Mouse (Mus musculus) midbrain, embryonic 14.5 days (tissue): ENCODE results near the gene Adamts7. TPM values are rescaled to one million over a fixed set of nuclear protein-coding genes. Genes with fewer than 3 reads are reported as not detected.

Source experiments
- ATAC-seq: fragments of 200-750 bp; cut with Nextera tagmentation; 2 replicates; pipeline ENCODE4 v1.8.0; 2017; ENCODE audit warnings: moderate number of reproducible peaks, moderate library complexity; ENCODE audit not compliant: low FRiP score, low TSS enrichment
- DNase-seq: peaks from one replicate; pipeline ENCODE4 v3.0.0-alpha.2; 2015
- H3K27ac ChIP-seq: fragments of 300-500 bp; sonication (generic); replicated peaks from 2 replicates; pipeline ENCODE4 v1.5.1; 2014; ENCODE audit warnings: mild to moderate bottlenecking, low read depth, low read length, moderate library complexity
- H3K27me3 ChIP-seq: fragments of 300-500 bp; sonication (generic); 2 replicates; pipeline ENCODE4 v1.6.1; 2014; ENCODE audit warnings: low read length, control low read depth, mixed read lengths; ENCODE audit not compliant: control insufficient read depth, insufficient read depth
- H3K36me3 ChIP-seq: fragments of 300-500 bp; sonication (generic); 2 replicates; pipeline ENCODE4 v1.6.1; 2014; ENCODE audit warnings: low read length, control low read depth; ENCODE audit not compliant: control insufficient read depth, insufficient read depth
- H3K4me1 ChIP-seq: fragments of 300-500 bp; sonication (generic); 2 replicates; pipeline ENCODE4 v1.6.1; 2014; ENCODE audit warnings: mild to moderate bottlenecking, antibody characterized with exemption, low read length, control low read depth; ENCODE audit not compliant: control insufficient read depth, insufficient read depth
- H3K4me2 ChIP-seq: fragments of 300-500 bp; sonication (generic); 2 replicates; pipeline ENCODE4 v1.6.1; 2014; ENCODE audit warnings: mild to moderate bottlenecking, low read length, moderate library complexity
- H3K4me3 ChIP-seq: fragments of 300-500 bp; sonication (generic); replicated peaks from 2 replicates; pipeline ENCODE4 v1.5.1; 2014; ENCODE audit warnings: low read depth, low read length
- H3K9ac ChIP-seq: fragments of 300-500 bp; sonication (generic); replicated peaks from 2 replicates; pipeline ENCODE4 v1.6.1; 2014; ENCODE audit warnings: mild to moderate bottlenecking, low read length, moderate library complexity
- H3K9me3 ChIP-seq: fragments of 300-500 bp; sonication (generic); 2 replicates; pipeline ENCODE4 v1.6.1; 2016; ENCODE audit warnings: low read length, control low read depth, mixed read lengths; ENCODE audit not compliant: control insufficient read depth
- WGBS: fragments of 180-500 bp; shearing (Covaris S2); extraction: QIAGEN DNeasy Blood & Tissue Kit; methylation state at CpG from one replicate; pipeline ENCODE4 v1.1.7; 2014; 5-methylcytosine and 5-hydroxymethylcytosine counted together
- polyA plus RNA-seq: library from polyadenylated mRNA; unstranded; fragments of >200 nt; fragmentation: Nextera tagmentation; extraction: Ambion mirVana; gene quantifications from 2 replicates; pipeline ENCODE4 v1.2.1, GENCODE M21; 2014

The Adamts7 gene
- polyA plus RNA-seq, 1 experiment from 2014 or later, result 10.7 TPM

DNA sequence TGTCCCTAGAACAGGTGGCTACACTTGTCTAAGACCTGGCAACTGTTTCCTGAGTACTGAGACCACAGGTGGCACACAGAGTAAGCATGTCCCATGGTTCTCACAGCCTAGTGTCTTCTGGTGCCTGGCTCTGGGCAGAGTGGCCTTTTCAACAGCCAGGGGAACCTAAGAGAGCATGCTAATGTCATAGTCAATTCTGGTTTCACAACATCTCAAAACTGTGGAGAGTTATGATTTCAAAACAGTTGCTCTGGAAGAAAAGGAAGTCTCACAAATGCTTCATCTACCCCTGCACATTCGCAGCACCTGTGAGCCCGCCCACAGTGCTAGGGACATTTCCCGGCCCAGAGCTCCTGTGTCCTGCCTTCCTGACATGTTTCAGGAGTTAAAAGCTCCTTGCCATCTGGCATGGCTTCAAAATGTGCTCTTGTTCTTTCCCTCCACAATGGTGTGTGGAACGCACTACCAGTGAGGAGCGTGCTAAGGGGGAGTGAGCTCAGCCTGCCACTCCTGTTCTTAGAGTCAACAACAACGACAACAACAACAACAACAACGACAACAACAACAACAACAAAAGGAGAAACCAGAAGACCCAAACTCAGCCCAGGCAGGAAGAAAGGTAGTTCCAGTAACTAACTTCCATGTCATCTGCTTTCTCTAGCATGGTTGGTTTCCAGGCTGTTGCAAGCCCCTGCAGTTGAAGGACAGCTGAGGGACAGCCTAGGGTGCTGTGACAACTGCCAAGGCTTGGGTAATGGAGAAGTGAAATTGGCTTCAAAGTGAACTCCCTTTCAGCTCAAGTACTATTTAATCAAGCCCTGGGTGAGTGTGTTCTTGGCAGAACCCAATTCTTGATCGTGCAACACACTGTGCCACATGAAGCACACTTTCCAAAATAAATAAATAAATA, 70.2 kb downstream of the Adamts7 start:
- Histone ChIP-seq H3K9me3 (no peaks in the 10 kb centered on the region), H3K27ac (no peak overlapping the region)

DNA sequence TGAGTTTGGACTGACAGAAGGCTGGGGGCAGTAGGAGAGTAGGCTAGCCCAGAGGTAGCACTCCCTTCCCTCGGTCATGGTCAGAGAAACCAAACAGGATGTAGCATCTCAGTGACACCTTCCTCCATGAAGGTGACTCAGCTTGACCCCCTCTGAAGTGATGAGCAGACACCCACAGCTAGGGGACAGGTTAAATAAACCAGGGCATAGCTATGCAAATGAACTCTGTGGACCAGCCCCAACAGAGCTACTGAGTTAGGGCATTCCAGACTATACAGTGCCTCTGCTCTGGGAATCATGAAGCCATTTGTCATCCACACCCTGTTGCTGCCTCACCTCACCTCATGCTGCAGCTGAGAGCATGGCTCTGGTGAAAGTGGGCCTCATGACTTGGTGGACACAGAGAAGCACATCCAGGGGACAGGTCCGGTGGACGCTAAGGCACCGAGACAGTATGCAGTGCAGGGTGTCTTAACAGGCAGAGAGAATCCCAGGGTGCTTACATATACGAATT, 71.1 kb downstream of the Adamts7 start:
- Histone ChIP-seq H3K9ac (no peak overlapping the region), H3K27me3 (no peaks in the 10 kb centered on the region), H3K27ac (no peak overlapping the region), H3K4me3 (no peak overlapping the region), H3K4me1 (no peaks in the 10 kb centered on the region), H3K36me3 (peaks cover 5% of the 10 kb centered on the region; the same call in 1 of the 2 replicates), H3K9me3 (no peaks in the 10 kb centered on the region), H3K4me2 (no peak overlapping the region)
- ATAC-seq (no peak; the same call in 1 of the 2 replicates), DNase-seq (no peak)
- WGBS, result 94% methylated on average over 5 of the region's 5 CpGs

More for the DNA sequence above, 70.2 kb downstream of the Adamts7 start:
- WGBS, result 95% methylated on average over 8 of the region's 8 CpGs
- ATAC-seq, result no peak
- H3K36me3 ChIP-seq, result peaks cover 5% of the 10 kb centered on the region; the same call in 1 of the 2 replicates
- no peak overlapping the region for H3K4me2 ChIP-seq
- no peaks in the 10 kb centered on the region for H3K27me3 ChIP-seq
- no peak for DNase-seq
- no peak overlapping the region for H3K9ac ChIP-seq
- H3K4me1 ChIP-seq, result no peaks in the 10 kb centered on the region
- H3K4me3 ChIP-seq, result no peak overlapping the region

DNA sequence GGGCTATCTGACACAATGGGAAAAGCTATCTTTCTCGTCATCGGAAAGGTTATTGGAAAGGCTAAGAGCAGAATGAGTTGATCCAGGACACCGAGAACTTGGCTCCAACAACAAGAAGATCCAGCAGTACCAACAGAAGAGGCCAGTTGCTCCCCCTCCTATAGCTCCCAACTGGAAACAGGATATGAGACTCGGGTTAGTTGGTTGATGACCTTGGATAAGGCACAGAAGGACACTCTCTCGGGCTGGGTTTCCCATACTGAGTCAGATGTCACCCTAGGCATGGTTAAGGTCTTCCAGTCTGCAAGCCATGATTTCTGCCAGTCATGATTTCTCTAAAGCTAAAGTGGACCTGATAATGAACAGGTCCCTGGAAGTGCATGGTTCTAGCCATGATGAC, 71.9 kb downstream of the Adamts7 start:
- ATAC-seq, result no peak
- Histone ChIP-seq H3K4me2 (no peak overlapping the region), H3K27me3 (no peaks in the 10 kb centered on the region), H3K36me3 (peaks cover 5% of the 10 kb centered on the region; the same call in 1 of the 2 replicates), H3K27ac (no peak overlapping the region), H3K4me3 (no peak overlapping the region), H3K4me1 (no peaks in the 10 kb centered on the region), H3K9ac (no peak overlapping the region), H3K9me3 (no peaks in the 10 kb centered on the region)
- no peak for DNase-seq
- 94% methylated on average over 5 of the region's 5 CpGs for WGBS

DNA sequence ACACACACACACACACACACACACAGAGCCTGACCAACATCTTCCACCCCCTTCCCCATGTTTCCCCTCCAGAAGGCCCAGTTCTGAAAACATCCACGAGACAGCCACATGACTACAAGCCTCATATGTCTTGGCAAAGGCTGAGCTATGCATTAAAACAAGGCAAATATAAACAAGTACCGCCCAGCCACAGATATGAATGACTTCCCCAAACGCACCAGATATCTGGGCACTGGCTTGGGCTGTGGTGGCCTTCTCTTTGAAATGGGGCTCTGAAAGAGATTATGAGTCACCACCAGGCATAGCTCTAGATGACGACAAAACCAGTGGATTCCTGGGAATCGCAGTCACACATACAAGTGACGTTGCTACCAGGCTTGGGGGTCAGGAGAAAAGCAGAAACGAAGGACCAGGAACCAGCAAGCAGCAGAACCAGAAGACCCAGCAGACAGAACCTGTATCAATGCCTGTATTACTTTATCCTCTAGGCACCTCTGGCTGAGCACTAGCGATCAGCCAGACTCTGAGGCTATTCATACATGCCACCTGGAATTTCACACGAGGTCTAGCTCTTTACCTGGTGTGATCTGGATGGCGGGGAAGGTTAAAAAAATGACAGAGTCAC, 72.5 kb downstream of the Adamts7 start:
- H3K36me3 ChIP-seq, result peaks cover 5% of the 10 kb centered on the region; the same call in 1 of the 2 replicates
- DNase-seq (no peak), ATAC-seq (no peak)
- no peaks in the 10 kb centered on the region for H3K9me3 ChIP-seq
- no peak overlapping the region for H3K9ac ChIP-seq
- 92% methylated on average over 10 of the region's 10 CpGs for WGBS
- no peaks in the 10 kb centered on the region for H3K4me1 ChIP-seq
- H3K4me2 ChIP-seq, result no peak overlapping the region
- no peak overlapping the region for H3K4me3 ChIP-seq
- no peak overlapping the region for H3K27ac ChIP-seq
- H3K27me3 ChIP-seq, result no peaks in the 10 kb centered on the region

DNA sequence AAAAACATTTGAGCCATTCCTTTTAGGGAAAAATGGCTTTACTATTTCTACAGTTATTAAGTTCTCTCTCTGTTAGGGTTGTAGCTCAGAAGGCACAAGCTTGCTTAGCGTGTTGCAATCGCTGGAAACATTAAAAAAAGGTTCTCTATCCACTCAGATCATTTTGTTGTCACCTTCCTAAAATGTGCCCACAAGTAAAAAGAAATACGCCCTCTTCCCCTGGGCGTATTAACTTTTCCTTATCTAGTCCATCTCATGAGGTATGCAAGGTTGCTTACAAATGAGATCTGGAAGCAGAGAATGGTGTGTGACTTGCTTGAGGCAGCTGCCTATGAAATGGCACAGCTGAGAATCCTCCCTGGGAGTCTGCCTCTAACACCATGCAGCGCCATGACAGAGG, 73.9 kb downstream of the Adamts7 start:
- H3K9me3 ChIP-seq, result no peaks in the 10 kb centered on the region
- 96% methylated on average over 5 of the region's 5 CpGs for WGBS
- no peaks in the 10 kb centered on the region for H3K4me1 ChIP-seq
- no peaks in the 10 kb centered on the region for H3K27me3 ChIP-seq
- H3K36me3 ChIP-seq, result peaks cover 9% of the 10 kb centered on the region; the same call in 1 of the 2 replicates
- H3K4me3 ChIP-seq, result no peak overlapping the region
- no peak overlapping the region for H3K9ac ChIP-seq
- ATAC-seq (no peak), DNase-seq (no peak)
- no peak overlapping the region for H3K4me2 ChIP-seq
- no peak overlapping the region for H3K27ac ChIP-seq

DNA sequence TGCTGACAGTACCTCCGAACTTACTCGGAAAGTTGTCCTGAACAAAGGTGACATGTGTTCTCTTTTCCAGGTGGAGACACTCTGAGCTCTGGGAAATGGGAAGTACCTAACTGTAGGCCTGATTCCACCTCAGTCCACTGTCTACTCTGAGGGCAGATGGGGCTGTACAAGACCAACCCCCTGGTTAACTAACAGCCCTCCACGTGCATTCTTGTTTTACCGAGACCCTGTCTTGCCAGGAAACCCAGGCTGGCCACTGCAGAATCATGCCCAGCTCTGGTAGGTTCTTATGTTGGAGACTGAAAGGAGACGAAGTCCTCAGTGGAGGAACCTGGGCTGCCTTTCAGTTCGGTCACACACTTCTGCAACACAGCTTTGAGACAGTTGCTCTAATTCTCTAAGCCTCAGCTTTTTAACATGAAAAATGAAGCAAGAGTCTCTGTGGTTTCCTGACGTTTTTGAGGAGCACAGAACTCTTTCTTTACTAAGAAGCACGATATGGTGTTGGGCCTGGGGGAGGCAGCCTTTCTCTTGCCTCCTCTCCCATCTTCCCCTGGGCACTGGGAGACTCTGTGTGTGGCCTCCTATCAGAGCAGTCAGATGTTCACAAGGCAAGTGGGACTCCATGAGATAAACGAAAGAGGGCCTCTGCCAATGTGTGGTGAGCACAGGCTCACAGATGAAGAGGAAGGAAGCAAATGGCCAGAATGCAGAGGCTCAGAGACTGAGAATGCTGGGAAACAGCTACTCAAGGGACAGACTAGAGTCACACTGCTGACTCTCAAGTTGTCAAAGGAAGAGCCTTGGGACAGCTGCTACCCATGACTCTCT, 74.6 kb downstream of the Adamts7 start:
- 88% methylated on average over 9 of the region's 9 CpGs for WGBS
- no peak overlapping the region for H3K27ac ChIP-seq
- H3K36me3 ChIP-seq, result peaks cover 9% of the 10 kb centered on the region; the same call in 1 of the 2 replicates
- H3K4me3 ChIP-seq, result no peak overlapping the region
- ATAC-seq, result no peak
- no peak overlapping the region for H3K4me2 ChIP-seq
- no peaks in the 10 kb centered on the region for H3K27me3 ChIP-seq
- no peaks in the 10 kb centered on the region for H3K4me1 ChIP-seq
- no peaks in the 10 kb centered on the region for H3K9me3 ChIP-seq
- no peak overlapping the region for H3K9ac ChIP-seq
- no peak for DNase-seq

DNA sequence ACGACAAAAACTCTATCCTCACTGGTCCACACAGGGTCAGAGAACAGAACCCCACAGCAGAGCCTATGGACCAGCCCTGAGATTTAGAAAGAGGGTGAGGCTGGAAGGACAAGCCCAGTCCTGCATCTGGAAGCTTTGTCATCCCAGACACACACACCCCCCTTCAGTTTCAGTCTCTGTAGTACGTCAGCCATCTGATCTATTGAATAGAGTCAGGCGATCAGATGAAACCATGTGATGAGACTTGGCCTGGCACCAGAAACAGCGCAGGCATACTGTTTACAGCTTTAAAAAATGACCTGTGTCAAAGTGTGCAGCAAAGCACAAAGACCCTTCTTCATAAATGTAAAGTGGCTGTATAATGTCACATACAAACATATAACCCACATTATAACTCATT, 77.7 kb downstream of the Adamts7 start:
- WGBS, result 74% methylated on average over 4 of the region's 4 CpGs
- H3K36me3 ChIP-seq, result peaks cover 9% of the 10 kb centered on the region; the same call in 1 of the 2 replicates
- no peak for ATAC-seq
- no peak for DNase-seq
- no peak overlapping the region for H3K27ac ChIP-seq
- no peaks in the 10 kb centered on the region for H3K27me3 ChIP-seq
- H3K9ac ChIP-seq, result no peak overlapping the region
- no peaks in the 10 kb centered on the region for H3K9me3 ChIP-seq
- no peaks in the 10 kb centered on the region for H3K4me1 ChIP-seq
- no peak overlapping the region for H3K4me2 ChIP-seq
- H3K4me3 ChIP-seq, result no peak overlapping the region

DNA sequence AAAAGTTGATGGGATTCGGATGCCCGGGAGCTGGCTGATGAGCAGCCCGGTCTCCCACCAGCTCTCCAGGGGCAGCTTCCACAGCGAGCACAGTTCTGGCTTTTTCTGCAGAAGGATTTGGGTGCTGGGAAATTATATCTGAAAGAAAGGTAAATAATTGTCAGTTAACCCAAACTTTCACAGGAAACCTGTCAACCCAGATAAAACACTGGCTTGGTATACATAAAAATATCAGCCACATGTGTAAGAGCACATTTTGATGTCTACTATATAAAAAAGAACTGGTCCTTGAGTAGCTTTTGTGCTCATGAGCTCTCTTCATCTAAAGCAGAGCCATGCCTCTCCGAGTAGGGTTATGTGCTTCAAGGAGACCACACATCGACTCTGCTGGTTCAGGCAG, 78.2 kb downstream of the Adamts7 start:
- DNase-seq, result no peak
- Histone ChIP-seq H3K36me3 (peaks cover 9% of the 10 kb centered on the region; the same call in 1 of the 2 replicates), H3K4me1 (no peaks in the 10 kb centered on the region), H3K4me2 (no peak overlapping the region), H3K9ac (no peak overlapping the region), H3K9me3 (no peaks in the 10 kb centered on the region), H3K4me3 (no peak overlapping the region), H3K27ac (no peak overlapping the region), H3K27me3 (no peaks in the 10 kb centered on the region)
- ATAC-seq, result no peak
- WGBS, result 85% methylated on average over 6 of the region's 6 CpGs
